Mouse (Mus musculus): ENCODE measurements around the gene Pgls. TPM values are rescaled to one million over a fixed set of nuclear protein-coding genes. Genes with fewer than 3 reads are reported as not detected.
A peak's percentile ranks its signal among the peaks of the same experiment; 100 is the strongest.

The Pgls gene
- polyA plus RNA-seq, 1 experiment from 2014 or later: 212 TPM

GRCm38 (mm10) chr8:71560071-71560470 is 31.9 kb upstream of the Pgls start:
- Histone ChIP-seq H3K27me3 (peaks cover 99% of the 10 kb centered on the region), H3K27ac (no peak overlapping the region), H3K4me3 (no peak overlapping the region), H3K4me1 (peaks cover 20% of the 10 kb centered on the region), H3K36me3 (no peaks in the 10 kb centered on the region), H3K9ac (no peak overlapping the region), H3K4me2 (replicated peaks) (no peak overlapping the region), H3K9me3 (peaks cover 9% of the 10 kb centered on the region)
- ATAC-seq (ENCODE audit: low FRiP score, low read depth): no peak
- WGBS: 75% methylated on average over 3 of the region's 3 CpGs

DNA sequence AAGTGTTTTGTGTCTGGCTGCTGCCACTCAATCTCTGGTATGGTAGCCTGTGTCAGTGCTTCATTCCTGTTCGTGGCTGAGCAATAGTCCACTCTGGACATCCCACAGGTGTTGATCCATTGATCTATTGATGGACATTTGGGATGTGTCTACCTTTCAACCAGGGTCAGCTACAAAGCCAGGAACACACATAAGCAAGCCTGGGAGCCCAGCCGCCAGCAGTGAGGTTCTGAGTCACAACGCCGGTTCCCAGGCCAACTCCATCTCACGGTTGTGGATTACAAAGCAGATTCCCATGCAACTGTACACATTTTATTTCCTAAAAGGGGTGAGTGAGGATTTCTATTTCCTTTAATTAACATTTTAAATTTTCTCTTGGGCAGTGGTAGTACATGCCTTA is 31.2 kb upstream of the Pgls start:
- peaks cover 9% of the 10 kb centered on the region for H3K9me3 ChIP-seq
- no peak overlapping the region for H3K27ac ChIP-seq
- no peak for ATAC-seq (ENCODE audit: low FRiP score, low read depth)
- H3K9ac ChIP-seq: no peak overlapping the region
- H3K4me1 ChIP-seq: peaks cover 20% of the 10 kb centered on the region
- H3K4me2 ChIP-seq (replicated peaks): no peak overlapping the region
- H3K4me3 ChIP-seq: no peak overlapping the region
- H3K27me3 ChIP-seq: peaks cover 99% of the 10 kb centered on the region
- no peaks in the 10 kb centered on the region for H3K36me3 ChIP-seq
- WGBS: 85% methylated on average over 5 of the region's 5 CpGs

DNA sequence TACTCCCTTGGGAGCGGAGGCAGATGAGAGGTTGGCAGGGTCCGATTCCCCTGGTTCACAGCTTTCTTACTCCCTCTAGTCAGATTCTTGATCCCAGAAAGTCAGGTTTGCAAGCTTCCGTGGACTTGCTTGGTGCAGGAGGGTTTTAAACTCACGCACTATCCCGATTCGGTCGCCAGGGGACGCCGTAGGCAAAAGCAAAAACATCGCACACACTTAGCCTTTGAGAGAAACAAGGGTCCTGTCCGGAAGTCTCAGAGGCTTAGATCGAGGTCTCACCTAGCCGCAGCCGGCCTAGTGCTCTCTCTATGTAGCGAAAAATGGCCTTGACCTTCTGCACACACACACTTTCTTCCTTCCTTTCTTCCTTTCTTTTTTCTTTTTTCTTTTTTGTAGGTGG is 30.6 kb upstream of the Pgls start:
- Histone ChIP-seq H3K9me3 (peaks cover 9% of the 10 kb centered on the region), H3K36me3 (no peaks in the 10 kb centered on the region), H3K4me1 (peaks cover 20% of the 10 kb centered on the region), H3K4me3 (no peak overlapping the region), H3K27ac (no peak overlapping the region), H3K9ac (no peak overlapping the region), H3K4me2 (replicated peaks) (no peak overlapping the region), H3K27me3 (peaks cover 99% of the 10 kb centered on the region)
- no peak for ATAC-seq (ENCODE audit: low FRiP score, low read depth)
- 3% methylated on average over 15 of the region's 15 CpGs for WGBS

GRCm38 (mm10) chr8:71562751-71563150 is 29.2 kb upstream of the Pgls start:
- Histone ChIP-seq H3K4me3 (peak overlapping the region; percentile 34), H3K27me3 (peaks cover 99% of the 10 kb centered on the region), H3K27ac (no peak overlapping the region), H3K36me3 (no peaks in the 10 kb centered on the region), H3K4me2 (replicated peaks) (peak overlapping the region; percentile 56), H3K9me3 (peaks cover 9% of the 10 kb centered on the region), H3K9ac (peak overlapping the region; percentile 46; the same call in 1 of the 2 replicates), H3K4me1 (peaks cover 20% of the 10 kb centered on the region)
- peak; percentile 17; the same call in 1 of the 2 replicates for ATAC-seq (ENCODE audit: low FRiP score, low read depth)
- WGBS: 1% methylated on average over 33 of the region's 33 CpGs

- Histone ChIP-seq H3K27me3 (peaks cover 99% of the 10 kb centered on the region), H3K36me3 (no peaks in the 10 kb centered on the region), H3K4me3 (no peak overlapping the region), H3K9me3 (peaks cover 9% of the 10 kb centered on the region), H3K9ac (no peak overlapping the region), H3K4me2 (replicated peaks) (no peak overlapping the region), H3K27ac (no peak overlapping the region), H3K4me1 (peaks cover 19% of the 10 kb centered on the region)
- 83% methylated on average over 4 of the region's 4 CpGs for WGBS
- no peak for ATAC-seq (ENCODE audit: low FRiP score, low read depth)
Measured at GRCm38 (mm10) chr8:71563992-71564391, 28.0 kb upstream of the Pgls start.

- peaks cover 75% of the 10 kb centered on the region for H3K27me3 ChIP-seq
- no peak within 1 kb of the TSS for H3K4me2 ChIP-seq (replicated peaks)
- H3K4me3 ChIP-seq: no peak within 1 kb of the TSS
- 68% methylated on average over 3 of the region's 3 CpGs for WGBS
- H3K27ac ChIP-seq: no peak within 1 kb of the TSS
- peaks cover 9% of the 10 kb centered on the region for H3K9me3 ChIP-seq
- no peak within 1 kb of the TSS for H3K9ac ChIP-seq
- H3K4me1 ChIP-seq: peaks cover 28% of the 10 kb centered on the region
- no peaks in the 10 kb centered on the region for H3K36me3 ChIP-seq
- ATAC-seq (ENCODE audit: low FRiP score, low read depth): no peak
Measured at GRCm38 (mm10) chr8:71566501-71566900, 25.5 kb upstream of the Pgls start, which contains the start of gene Nxnl1. Gene Nxnl1, minus strand, starts transcription at chr8:71566601.

GRCm38 (mm10) chr8:71567587-71567986 is 24.4 kb upstream of the Pgls start:
- Histone ChIP-seq H3K4me3 (no peak overlapping the region), H3K27ac (no peak overlapping the region), H3K4me2 (replicated peaks) (no peak overlapping the region), H3K9ac (no peak overlapping the region), H3K4me1 (peaks cover 34% of the 10 kb centered on the region), H3K27me3 (peaks cover 64% of the 10 kb centered on the region), H3K36me3 (no peaks in the 10 kb centered on the region), H3K9me3 (peaks cover 9% of the 10 kb centered on the region)
- ATAC-seq (ENCODE audit: low FRiP score, low read depth): no peak
- 68% methylated on average over 7 of the region's 7 CpGs for WGBS

GRCm38 (mm10) chr8:71568387-71568937 is 23.5 kb upstream of the Pgls start, which contains the start of gene Slc27a1:
Gene Slc27a1, plus strand, starts transcription at chr8:71568882.
- H3K4me2 ChIP-seq (replicated peaks): peak within 1 kb of the TSS; percentile 79
- peak within 1 kb of the TSS; percentile 64 for H3K9ac ChIP-seq
- peaks cover 9% of the 10 kb centered on the region for H3K9me3 ChIP-seq
- no peaks in the 10 kb centered on the region for H3K36me3 ChIP-seq
- H3K4me3 ChIP-seq: peak within 1 kb of the TSS; percentile 69
- ATAC-seq (ENCODE audit: low FRiP score, low read depth): no peak
- 11% methylated on average over 13 of the region's 13 CpGs for WGBS
- peaks cover 35% of the 10 kb centered on the region for H3K4me1 ChIP-seq
- peak within 1 kb of the TSS; percentile 88 for H3K27ac ChIP-seq
- peaks cover 56% of the 10 kb centered on the region for H3K27me3 ChIP-seq

DNA sequence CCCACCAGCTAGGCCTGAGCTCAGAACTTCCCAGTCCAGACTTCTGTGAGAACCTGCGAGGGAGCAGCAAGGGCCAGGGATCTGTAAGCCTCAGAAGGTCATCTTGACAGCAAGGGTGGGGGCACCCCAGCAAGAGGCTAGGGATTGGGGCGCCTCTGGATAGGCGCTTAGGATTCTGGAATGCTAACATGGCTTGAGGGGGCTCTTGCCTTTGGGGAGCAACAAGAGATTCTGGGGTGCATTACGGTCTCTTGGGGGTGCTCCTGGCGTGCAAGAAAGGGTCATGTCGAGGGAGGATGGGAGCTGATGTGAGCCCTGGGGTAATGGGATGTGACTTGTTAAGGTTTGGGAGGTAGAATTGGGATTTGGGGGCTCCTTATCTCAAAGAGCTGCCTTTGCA is 23.0 kb upstream of the Pgls start:
- no peak for ATAC-seq (ENCODE audit: low FRiP score, low read depth)
- Histone ChIP-seq H3K9me3 (peaks cover 7% of the 10 kb centered on the region), H3K36me3 (no peaks in the 10 kb centered on the region), H3K27me3 (peaks cover 51% of the 10 kb centered on the region), H3K9ac (peak overlapping the region; percentile 64; the same call in 1 of the 2 replicates), H3K27ac (peak overlapping the region; percentile 28; the same call in 1 of the 2 replicates), H3K4me2 (replicated peaks) (peak overlapping the region; percentile 79), H3K4me3 (peak overlapping the region; percentile 69), H3K4me1 (peaks cover 35% of the 10 kb centered on the region)
- 16% methylated on average over 6 of the region's 6 CpGs for WGBS

GRCm38 (mm10) chr8:71569366-71570290 is 22.3 kb upstream of the Pgls start:
- H3K27me3 ChIP-seq: peaks cover 44% of the 10 kb centered on the region
- peaks cover 35% of the 10 kb centered on the region for H3K4me1 ChIP-seq
- H3K9me3 ChIP-seq: no peaks in the 10 kb centered on the region
- ATAC-seq (ENCODE audit: low FRiP score, low read depth): peak; percentile 79
- H3K4me2 ChIP-seq (replicated peaks): peak overlapping the region; percentile 79
- peak overlapping the region; percentile 69 for H3K4me3 ChIP-seq
- peak overlapping the region; percentile 64 for H3K9ac ChIP-seq
- peak overlapping the region; percentile 88 for H3K27ac ChIP-seq
- no peaks in the 10 kb centered on the region for H3K36me3 ChIP-seq
- WGBS: under 1% methylated on average over 51 of the region's 51 CpGs

DNA sequence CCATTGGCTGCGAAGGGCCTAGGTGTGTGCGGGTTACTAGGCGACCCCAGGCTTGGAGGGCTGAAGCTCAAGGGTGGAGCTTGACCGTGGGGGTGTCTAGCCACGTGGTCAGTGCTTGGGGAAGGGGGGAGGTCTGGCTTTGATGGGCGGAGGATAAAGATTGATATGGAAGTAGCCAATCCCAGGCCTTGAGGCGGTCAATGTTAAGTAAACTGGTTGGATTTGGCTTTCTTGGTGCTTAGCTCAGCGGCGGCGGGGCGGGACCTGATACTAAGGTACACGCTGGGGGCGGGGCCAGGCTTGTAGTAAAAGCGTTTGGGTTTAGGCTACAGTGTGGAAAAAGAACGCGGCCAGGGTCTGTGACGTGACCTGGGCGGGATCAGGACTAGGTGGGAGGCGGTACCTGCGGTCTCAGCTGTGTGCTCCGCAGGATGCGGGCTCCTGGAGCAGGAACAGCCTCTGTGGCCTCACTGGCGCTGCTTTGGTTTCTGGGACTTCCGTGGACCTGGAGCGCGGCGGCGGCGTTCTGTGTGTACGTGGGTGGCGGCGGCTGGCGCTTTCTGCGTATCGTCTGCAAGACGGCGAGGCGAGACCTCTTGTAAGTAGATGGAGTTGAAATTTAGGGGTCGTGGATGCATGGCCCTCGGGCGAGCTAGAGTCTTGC is 21.6 kb upstream of the Pgls start:
- Histone ChIP-seq H3K9me3 (no peaks in the 10 kb centered on the region), H3K4me3 (peak overlapping the region; percentile 69), H3K9ac (peak overlapping the region; percentile 74), H3K4me1 (peaks cover 35% of the 10 kb centered on the region), H3K36me3 (no peaks in the 10 kb centered on the region), H3K27ac (peak overlapping the region; percentile 88), H3K27me3 (peaks cover 37% of the 10 kb centered on the region), H3K4me2 (replicated peaks) (peak overlapping the region; percentile 79)
- under 1% methylated on average over 41 of the region's 41 CpGs for WGBS
- peak; percentile 92 for ATAC-seq (ENCODE audit: low FRiP score, low read depth)

DNA sequence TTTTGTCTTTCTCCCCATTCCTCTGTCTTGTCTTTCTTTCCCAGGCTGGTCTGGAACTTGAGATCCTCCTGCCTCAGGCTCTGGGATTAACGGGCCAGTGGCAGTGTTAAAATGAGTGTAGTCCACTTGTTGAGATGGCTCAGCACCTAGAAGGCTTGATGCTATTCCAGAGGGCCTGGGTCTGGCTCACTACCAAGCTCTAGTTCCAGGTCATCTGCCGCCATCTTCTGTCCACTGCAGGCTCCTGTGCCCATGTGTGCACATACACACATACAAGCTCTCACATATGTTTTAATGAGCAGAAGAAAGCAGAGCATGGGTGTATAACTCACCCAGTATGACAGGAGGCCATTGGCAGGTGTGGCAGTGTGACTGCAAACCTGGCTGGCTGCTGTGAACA is 19.9 kb upstream of the Pgls start:
- Histone ChIP-seq H3K4me1 (peaks cover 35% of the 10 kb centered on the region), H3K4me3 (no peak overlapping the region), H3K27ac (0 out of 2 replicates have a peak overlapping the region, but pooled peaks have one; percentile 10), H3K9me3 (no peaks in the 10 kb centered on the region), H3K4me2 (replicated peaks) (peak overlapping the region; percentile 79), H3K27me3 (peaks cover 20% of the 10 kb centered on the region), H3K9ac (no peak overlapping the region), H3K36me3 (no peaks in the 10 kb centered on the region)
- WGBS: 83% methylated on average over 2 of the region's 2 CpGs
- ATAC-seq (ENCODE audit: low FRiP score, low read depth): no peak
